Mouse (Mus musculus) midbrain, embryonic 15.5 days (tissue): ENCODE measurements around the gene Abhd17a. TPM values are rescaled to one million over a fixed set of nuclear protein-coding genes. Genes with fewer than 3 reads are reported as not detected.

Experiments
- ATAC-seq: fragments of 200-750 bp; cut with Nextera tagmentation; replicated peaks from 2 replicates; pipeline ENCODE4 v1.8.0; 2017; ENCODE audit warnings: moderate TSS enrichment
- H3K27ac ChIP-seq: fragments of 300-500 bp; sonication (generic); 2 replicates; pipeline ENCODE4 v1.5.1; 2015; ENCODE audit warnings: mild to moderate bottlenecking, inconsistent platforms
- H3K27me3 ChIP-seq: fragments of 300-500 bp; sonication (generic); replicated peaks from 2 replicates; pipeline ENCODE4 v1.6.1; 2015; ENCODE audit warnings: inconsistent platforms
- H3K36me3 ChIP-seq: fragments of 300-500 bp; sonication (generic); replicated peaks from 2 replicates; pipeline ENCODE4 v1.6.1; 2015; ENCODE audit warnings: inconsistent platforms
- H3K4me1 ChIP-seq: fragments of 300-500 bp; sonication (generic); 2 replicates; pipeline ENCODE4 v1.6.1; 2015; ENCODE audit warnings: inconsistent platforms
- H3K4me2 ChIP-seq: fragments of 300-500 bp; sonication (generic); 2 replicates; pipeline ENCODE4 v1.6.1; 2015; ENCODE audit warnings: inconsistent platforms, mild to moderate bottlenecking, moderate library complexity
- H3K4me3 ChIP-seq: fragments of 300-500 bp; sonication (generic); 2 replicates; pipeline ENCODE4 v1.5.1; 2015; ENCODE audit warnings: mild to moderate bottlenecking, inconsistent platforms
- H3K9ac ChIP-seq: fragments of 300-500 bp; sonication (generic); 2 replicates; pipeline ENCODE4 v1.6.1; 2015; ENCODE audit warnings: mild to moderate bottlenecking, inconsistent platforms
- H3K9me3 ChIP-seq: fragments of 300-500 bp; sonication (generic); 2 replicates; pipeline ENCODE4 v1.6.1; 2016; ENCODE audit warnings: inconsistent platforms
- WGBS: fragments of 180-500 bp; shearing (Covaris S2); methylation state at CpG from one replicate; pipeline ENCODE4 v1.1.7; 2015; ENCODE audit warnings: mixed read lengths; 5-methylcytosine and 5-hydroxymethylcytosine counted together
- polyA plus RNA-seq: library from polyadenylated mRNA; unstranded; fragments of >200 nt; fragmentation: Nextera tagmentation; extraction: Ambion mirVana; gene quantifications from 2 replicates; pipeline ENCODE4 v1.2.1, GENCODE M21; 2015

The Abhd17a gene
- polyA plus RNA-seq, 1 experiment from 2014 or later: 126 TPM

- H3K9ac ChIP-seq: no peak overlapping the region
- H3K27ac ChIP-seq: no peak overlapping the region
- ATAC-seq: peak; percentile 40
- WGBS: 74% methylated on average over 10 of the region's 10 CpGs
- H3K4me3 ChIP-seq: no peak overlapping the region
- no peaks in the 10 kb centered on the region for H3K9me3 ChIP-seq
- peaks cover 38% of the 10 kb centered on the region for H3K36me3 ChIP-seq
- H3K4me2 ChIP-seq: no peak overlapping the region
- H3K27me3 ChIP-seq: no peaks in the 10 kb centered on the region
- H3K4me1 ChIP-seq: peaks cover 4% of the 10 kb centered on the region; the same call in 1 of the 2 replicates
Measured at GRCm38 (mm10) chr10:80548428-80549006, 41.6 kb downstream of the Abhd17a start.

- 90% methylated on average over 15 of the region's 15 CpGs for WGBS
- H3K4me3 ChIP-seq: no peak overlapping the region
- peaks cover 4% of the 10 kb centered on the region; the same call in 1 of the 2 replicates for H3K4me1 ChIP-seq
- no peak overlapping the region for H3K4me2 ChIP-seq
- ATAC-seq: no peak
- no peaks in the 10 kb centered on the region for H3K27me3 ChIP-seq
- no peak overlapping the region for H3K9ac ChIP-seq
- peaks cover 46% of the 10 kb centered on the region for H3K36me3 ChIP-seq
- H3K9me3 ChIP-seq: no peaks in the 10 kb centered on the region
- no peak overlapping the region for H3K27ac ChIP-seq
Measured at GRCm38 (mm10) chr10:80547539-80547938, 42.6 kb downstream of the Abhd17a start.

GRCm38 (mm10) chr10:80546945-80547344 is 43.2 kb downstream of the Abhd17a start:
- Histone ChIP-seq H3K27ac (no peak overlapping the region), H3K4me3 (no peak overlapping the region), H3K9me3 (no peaks in the 10 kb centered on the region), H3K27me3 (no peaks in the 10 kb centered on the region), H3K36me3 (peaks cover 49% of the 10 kb centered on the region), H3K9ac (no peak overlapping the region), H3K4me1 (peaks cover 4% of the 10 kb centered on the region; the same call in 1 of the 2 replicates), H3K4me2 (no peak overlapping the region)
- 93% methylated on average over 4 of the region's 4 CpGs for WGBS
- ATAC-seq: no peak

GRCm38 (mm10) chr10:80545590-80545989 is 44.6 kb downstream of the Abhd17a start:
- Histone ChIP-seq H3K4me3 (no peak overlapping the region), H3K4me2 (no peak overlapping the region), H3K9ac (no peak overlapping the region), H3K4me1 (peaks cover 4% of the 10 kb centered on the region; the same call in 1 of the 2 replicates), H3K27me3 (no peaks in the 10 kb centered on the region), H3K36me3 (peaks cover 49% of the 10 kb centered on the region), H3K27ac (no peak overlapping the region), H3K9me3 (no peaks in the 10 kb centered on the region)
- ATAC-seq: no peak
- WGBS: 94% methylated on average over 8 of the region's 8 CpGs

- Histone ChIP-seq H3K4me2 (no peak overlapping the region), H3K27me3 (0 out of 2 replicates have a peak, but pooled peaks cover 2% of the 10 kb centered on the region), H3K9ac (no peak overlapping the region), H3K9me3 (no peaks in the 10 kb centered on the region), H3K4me1 (peaks cover 7% of the 10 kb centered on the region; the same call in 1 of the 2 replicates), H3K27ac (no peak overlapping the region), H3K4me3 (no peak overlapping the region), H3K36me3 (peaks cover 40% of the 10 kb centered on the region)
- 95% methylated on average over 14 of the region's 14 CpGs for WGBS
- ATAC-seq: no peak
Measured at GRCm38 (mm10) chr10:80543873-80544272, 46.3 kb downstream of the Abhd17a start.

GRCm38 (mm10) chr10:80539493-80539892 is 50.6 kb downstream of the Abhd17a start:
- Histone ChIP-seq H3K27me3 (peaks cover 39% of the 10 kb centered on the region), H3K4me2 (no peak overlapping the region), H3K27ac (no peak overlapping the region), H3K9me3 (no peaks in the 10 kb centered on the region), H3K4me3 (no peak overlapping the region), H3K9ac (no peak overlapping the region), H3K36me3 (peaks cover 21% of the 10 kb centered on the region), H3K4me1 (peaks cover 4% of the 10 kb centered on the region; the same call in 1 of the 2 replicates)
- no peak for ATAC-seq
- WGBS: 54% methylated on average over 5 of the region's 5 CpGs

- Histone ChIP-seq H3K4me3 (no peak within 1 kb of the TSS), H3K27me3 (peaks cover 43% of the 10 kb centered on the region), H3K27ac (no peak within 1 kb of the TSS), H3K36me3 (peaks cover 15% of the 10 kb centered on the region; the same call in 1 of the 2 replicates), H3K4me1 (peaks cover 4% of the 10 kb centered on the region; the same call in 1 of the 2 replicates), H3K9me3 (no peaks in the 10 kb centered on the region), H3K9ac (no peak within 1 kb of the TSS), H3K4me2 (peak within 1 kb of the TSS; percentile 32; the same call in 1 of the 2 replicates)
- ATAC-seq: 0 out of 2 replicates have a peak, but pooled peaks have one; percentile 56
- 2% methylated on average over 30 of the region's 30 CpGs for WGBS
Measured at GRCm38 (mm10) chr10:80538710-80539394, 51.3 kb downstream of the Abhd17a start, which contains the start of gene Atp8b3. Gene Atp8b3, minus strand, starts transcription at chr10:80539124.

- Histone ChIP-seq H3K4me2 (no peak overlapping the region), H3K9ac (no peak overlapping the region), H3K27ac (no peak overlapping the region), H3K9me3 (no peaks in the 10 kb centered on the region), H3K4me3 (no peak overlapping the region), H3K36me3 (peaks cover 8% of the 10 kb centered on the region; the same call in 1 of the 2 replicates), H3K27me3 (peaks cover 43% of the 10 kb centered on the region), H3K4me1 (peaks cover 4% of the 10 kb centered on the region; the same call in 1 of the 2 replicates)
- no peak for ATAC-seq
- 59% methylated on average over 5 of the region's 5 CpGs for WGBS
Measured at GRCm38 (mm10) chr10:80538180-80538579, 52.0 kb downstream of the Abhd17a start.

- peaks cover 43% of the 10 kb centered on the region for H3K27me3 ChIP-seq
- H3K4me1 ChIP-seq: peaks cover 4% of the 10 kb centered on the region; the same call in 1 of the 2 replicates
- no peak for ATAC-seq
- H3K9ac ChIP-seq: no peak overlapping the region
- 10% methylated on average over 13 of the region's 13 CpGs for WGBS
- no peak overlapping the region for H3K4me3 ChIP-seq
- no peaks in the 10 kb centered on the region for H3K9me3 ChIP-seq
- H3K27ac ChIP-seq: no peak overlapping the region
- no peaks in the 10 kb centered on the region for H3K36me3 ChIP-seq
- peak overlapping the region; percentile 26; the same call in 1 of the 2 replicates for H3K4me2 ChIP-seq
Measured at GRCm38 (mm10) chr10:80535711-80536110, 54.4 kb downstream of the Abhd17a start.

GRCm38 (mm10) chr10:80535071-80535470 is 55.1 kb downstream of the Abhd17a start:
- WGBS: 12% methylated on average over 14 of the region's 14 CpGs
- no peak overlapping the region for H3K9ac ChIP-seq
- no peaks in the 10 kb centered on the region for H3K9me3 ChIP-seq
- H3K27me3 ChIP-seq: peaks cover 43% of the 10 kb centered on the region
- H3K4me3 ChIP-seq: no peak overlapping the region
- no peak overlapping the region for H3K27ac ChIP-seq
- H3K36me3 ChIP-seq: no peaks in the 10 kb centered on the region
- H3K4me2 ChIP-seq: peak overlapping the region; percentile 26
- peaks cover 4% of the 10 kb centered on the region; the same call in 1 of the 2 replicates for H3K4me1 ChIP-seq
- no peak for ATAC-seq

GRCm38 (mm10) chr10:80533704-80534103 is 56.4 kb downstream of the Abhd17a start:
- Histone ChIP-seq H3K27me3 (peaks cover 40% of the 10 kb centered on the region), H3K27ac (no peak overlapping the region), H3K9ac (no peak overlapping the region), H3K36me3 (no peaks in the 10 kb centered on the region), H3K4me2 (no peak overlapping the region), H3K4me1 (no peaks in the 10 kb centered on the region), H3K9me3 (no peaks in the 10 kb centered on the region), H3K4me3 (no peak overlapping the region)
- ATAC-seq: no peak
- WGBS: 18% methylated on average over 7 of the region's 7 CpGs
